Mouse (Mus musculus) brain, embryonic 18.5 days (tissue): Measurements from ENCODE around the gene Coro1c.

ENCODE experiments used
- DNase-seq: peaks from one replicate; pipeline ENCODE4 v3.0.0-alpha.2; 2012; ENCODE audit warnings: low read depth, low spot score

The Coro1c gene

GRCm38 (mm10) chr5:113908592-113909441 is at the start of gene Coro1c:
Coro1c (minus strand) TSS chr5:113908758.
- peak; percentile 89 for DNase-seq

- DNase-seq = no peak
Measured at GRCm38 (mm10) chr5:113956510-113956909, 48.0 kb upstream of the Coro1c start.

DNA sequence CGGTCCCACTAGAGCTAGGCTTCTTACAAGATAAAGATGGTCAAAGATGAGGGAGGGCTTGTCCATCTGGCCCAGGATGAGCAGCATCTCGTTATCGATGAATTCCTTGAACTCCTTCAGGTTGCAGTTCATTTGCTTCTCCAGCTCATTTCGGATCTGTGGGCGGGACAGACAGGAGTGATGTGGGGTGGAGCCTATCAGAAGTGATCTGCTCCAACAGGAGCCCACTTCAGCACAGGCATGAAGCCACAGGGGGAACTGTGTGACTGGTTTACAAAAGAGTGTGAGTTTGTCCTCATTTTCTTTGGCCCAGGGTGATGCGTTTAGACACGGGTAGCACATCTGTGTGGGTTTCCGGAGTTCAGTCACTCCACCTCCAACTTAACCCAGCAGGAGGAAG is 47.1 kb upstream of the Coro1c start:
- DNase-seq = no peak

GRCm38 (mm10) chr5:113955281-113955680 is 46.7 kb upstream of the Coro1c start:
- no peak for DNase-seq

DNA sequence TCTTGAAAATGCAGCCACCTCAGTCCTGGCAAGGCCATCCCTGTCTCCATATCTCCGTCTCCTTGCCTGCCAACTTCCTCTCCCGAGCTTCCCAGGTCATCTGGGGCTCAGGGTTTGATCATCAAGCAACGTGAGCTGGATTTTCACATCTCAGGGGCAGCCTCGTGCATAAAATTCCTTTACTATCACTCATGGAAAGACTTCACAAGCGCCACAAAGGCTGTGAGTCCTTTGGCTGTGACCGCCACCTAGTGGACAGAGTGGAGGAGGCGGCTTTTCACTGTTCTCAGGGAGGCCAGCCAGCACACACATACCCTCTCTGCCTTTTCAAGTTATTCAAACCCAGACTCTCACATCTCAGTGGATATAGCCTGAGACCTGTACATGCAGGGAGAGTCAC is 45.9 kb upstream of the Coro1c start:
- peak; percentile 60 for DNase-seq

DNA sequence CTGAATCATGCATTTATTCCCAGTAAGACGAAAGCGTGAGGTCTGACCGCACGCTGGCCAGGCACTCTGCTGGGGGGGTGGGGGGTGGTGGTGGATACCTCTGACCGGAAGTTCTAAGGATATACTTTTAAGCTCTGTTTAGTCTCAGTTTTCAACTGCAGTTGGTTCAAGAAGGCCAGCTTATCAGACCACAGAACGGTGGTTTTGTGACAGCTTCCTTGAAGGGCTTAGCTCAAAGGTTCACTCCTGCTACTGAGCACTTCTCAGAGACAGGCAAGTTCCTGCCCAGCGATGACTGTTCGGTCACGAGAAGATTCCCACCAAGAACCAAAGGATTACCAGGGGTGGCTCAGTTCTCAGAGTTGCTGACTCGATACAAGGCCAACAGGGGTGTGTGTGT is 44.0 kb upstream of the Coro1c start:
- no peak for DNase-seq

GRCm38 (mm10) chr5:113951693-113952071 is 43.1 kb upstream of the Coro1c start:
- no peak for DNase-seq

DNA sequence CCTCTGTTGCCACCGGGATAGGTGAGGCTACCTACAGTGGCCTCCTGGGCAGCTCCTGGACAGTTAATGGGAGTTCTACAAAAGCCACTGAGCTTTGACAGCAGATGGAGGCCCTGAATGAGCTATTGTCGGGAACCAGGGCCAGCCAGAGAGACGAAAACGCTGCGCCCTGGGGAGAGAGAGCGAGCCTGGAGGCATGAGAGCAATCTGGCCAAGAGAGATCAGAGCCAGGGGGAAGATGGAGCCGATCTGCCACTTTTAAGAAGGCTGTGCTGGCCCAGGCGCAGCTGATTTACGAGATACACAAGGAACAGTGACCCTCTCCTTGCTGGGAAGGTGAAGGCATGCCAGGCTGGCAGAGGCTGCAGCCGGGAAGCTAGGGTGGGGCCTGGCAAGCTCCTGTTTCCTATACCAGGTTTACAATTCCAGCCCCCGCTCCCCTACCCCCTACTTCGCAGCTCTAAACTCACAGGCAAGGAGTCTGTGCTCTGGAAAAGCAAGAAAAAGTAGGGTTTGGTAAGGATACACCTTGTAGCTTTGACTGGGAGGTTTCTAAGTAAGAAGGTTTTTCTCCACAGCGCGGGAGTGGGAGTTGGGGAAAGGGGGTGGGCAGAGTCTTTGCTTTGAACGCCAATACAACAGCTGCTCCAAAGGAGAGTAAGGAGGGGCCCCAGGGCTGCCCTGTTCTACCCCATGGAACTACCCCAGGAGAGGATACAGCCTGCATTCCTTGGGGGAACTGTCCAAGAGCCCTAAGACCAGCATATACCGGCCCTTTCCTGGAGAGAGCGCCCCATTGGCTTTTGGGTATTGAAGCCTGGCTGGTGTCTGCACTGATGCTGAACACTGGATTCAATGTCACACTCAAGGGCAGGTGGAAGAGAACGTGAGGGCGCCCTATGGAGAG is 42.5 kb upstream of the Coro1c start:
- no peak for DNase-seq

DNA sequence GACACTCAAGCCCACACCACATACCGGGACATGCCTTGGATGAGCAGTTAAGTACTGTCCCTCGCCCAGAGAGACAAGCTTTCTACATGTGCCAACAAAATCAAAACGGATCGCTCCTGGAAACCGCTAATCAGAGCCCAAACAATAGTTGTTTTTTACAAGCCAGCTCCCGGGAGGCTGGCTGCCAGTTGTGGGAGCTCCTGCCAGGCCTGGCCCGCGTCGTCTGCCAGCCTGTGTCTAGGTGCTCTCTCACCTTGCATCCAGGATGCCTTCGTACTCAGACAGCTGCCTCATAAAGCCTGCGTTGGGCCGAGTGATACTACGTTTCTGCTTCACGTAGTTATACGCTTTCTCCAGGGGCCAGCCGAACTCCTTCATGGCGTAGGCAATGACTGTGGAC is 41.6 kb upstream of the Coro1c start:
- DNase-seq = no peak

DNA sequence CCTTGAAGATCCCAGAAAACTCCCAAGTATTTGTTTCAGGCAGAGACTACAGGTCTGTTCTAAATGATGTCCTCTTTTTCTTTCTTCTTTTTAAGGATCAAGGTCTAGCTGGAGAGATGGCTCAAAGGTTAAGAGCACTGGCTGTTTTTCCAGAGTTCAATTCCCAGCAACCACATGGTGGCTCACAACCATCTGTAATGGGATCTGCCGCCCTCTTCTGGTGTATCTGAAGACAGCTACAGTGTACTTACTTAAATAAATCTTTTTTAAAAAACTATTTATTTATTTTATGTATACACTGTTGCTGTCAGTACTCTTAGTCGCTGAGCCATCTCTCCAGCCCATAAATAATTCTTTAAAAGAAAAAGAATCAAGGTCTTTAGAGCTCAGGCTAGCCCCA is 38.7 kb upstream of the Coro1c start:
- DNase-seq = no peak

- no peak for DNase-seq
Measured at GRCm38 (mm10) chr5:113945126-113945525, 36.6 kb upstream of the Coro1c start.

GRCm38 (mm10) chr5:113943328-113943727 is 34.8 kb upstream of the Coro1c start:
- no peak for DNase-seq

DNA sequence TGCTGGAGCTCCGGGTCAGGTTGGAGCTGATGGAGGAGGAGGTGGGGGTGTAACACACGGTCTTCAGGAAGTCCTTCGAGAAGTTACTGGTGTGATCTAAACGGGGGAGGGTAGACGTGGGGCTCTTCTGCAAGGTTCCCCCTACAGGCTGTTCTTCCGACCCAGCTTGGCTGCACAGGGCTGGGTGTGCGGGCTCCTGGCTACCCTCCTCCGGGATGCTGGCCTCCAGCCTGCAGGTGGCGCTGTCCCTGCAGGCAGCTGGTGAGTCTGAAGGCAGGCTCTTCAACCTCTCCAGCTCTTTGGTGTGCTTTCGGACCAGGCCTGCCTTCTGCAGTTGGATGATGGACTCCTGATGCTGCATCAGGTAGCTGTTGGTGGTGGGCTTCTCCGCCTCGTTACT is 34.0 kb upstream of the Coro1c start:
- no peak for DNase-seq

DNA sequence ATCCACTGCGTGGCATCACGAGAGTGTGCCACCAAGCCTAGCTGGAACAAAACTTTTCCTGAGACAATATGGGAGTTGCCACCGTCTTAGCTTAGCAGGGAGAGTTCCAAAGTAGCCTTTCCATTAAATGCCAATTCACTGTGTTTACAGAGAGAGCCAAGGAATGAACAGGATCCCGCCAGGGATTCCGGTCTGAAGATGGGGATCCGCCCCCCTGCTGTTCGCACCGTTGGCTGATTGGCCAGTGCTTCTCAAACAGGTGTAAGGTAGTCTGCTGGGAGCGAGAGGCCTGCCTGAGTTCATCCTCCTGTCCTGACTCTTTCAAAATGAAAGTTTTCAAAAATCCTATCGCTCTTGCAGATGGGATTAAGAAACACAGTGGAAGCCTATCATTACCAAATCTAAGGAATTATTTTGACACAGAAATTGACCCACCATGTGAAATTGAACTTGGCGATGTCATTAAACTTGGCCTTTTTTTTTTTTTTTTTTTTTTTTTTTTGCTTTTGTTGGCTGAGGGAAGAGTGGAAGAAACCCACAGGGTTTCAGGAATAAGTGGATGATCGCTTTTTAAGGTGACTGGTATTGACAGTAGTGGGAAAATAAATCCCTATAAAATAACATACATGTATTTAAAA is 30.8 kb upstream of the Coro1c start:
- DNase-seq = no peak

DNA sequence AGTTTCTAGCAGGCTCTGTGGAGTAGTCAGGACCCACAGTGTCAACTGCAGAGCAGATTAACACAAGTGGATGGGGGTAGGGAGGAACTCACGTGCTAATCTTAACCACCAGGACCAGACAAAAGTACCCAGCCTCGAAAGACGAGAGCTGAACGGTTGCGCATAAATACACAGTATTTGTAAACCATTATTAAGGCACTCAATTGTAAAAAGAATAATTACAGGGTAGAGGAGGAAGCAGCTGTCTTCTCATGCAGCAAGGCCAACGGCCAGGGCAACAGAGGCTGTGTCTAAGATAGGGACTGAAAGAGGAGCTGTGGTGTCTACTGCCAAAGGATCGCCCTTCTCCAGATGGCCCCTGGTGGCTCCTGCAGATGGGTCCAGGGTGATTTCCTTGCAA is 29.1 kb upstream of the Coro1c start:
- DNase-seq = no peak

- no peak for DNase-seq
Measured at GRCm38 (mm10) chr5:113933889-113934288, 25.3 kb upstream of the Coro1c start.

GRCm38 (mm10) chr5:113933480-113933879 is 24.9 kb upstream of the Coro1c start:
- no peak for DNase-seq

GRCm38 (mm10) chr5:113932310-113932709 is 23.8 kb upstream of the Coro1c start:
- no peak for DNase-seq

DNA sequence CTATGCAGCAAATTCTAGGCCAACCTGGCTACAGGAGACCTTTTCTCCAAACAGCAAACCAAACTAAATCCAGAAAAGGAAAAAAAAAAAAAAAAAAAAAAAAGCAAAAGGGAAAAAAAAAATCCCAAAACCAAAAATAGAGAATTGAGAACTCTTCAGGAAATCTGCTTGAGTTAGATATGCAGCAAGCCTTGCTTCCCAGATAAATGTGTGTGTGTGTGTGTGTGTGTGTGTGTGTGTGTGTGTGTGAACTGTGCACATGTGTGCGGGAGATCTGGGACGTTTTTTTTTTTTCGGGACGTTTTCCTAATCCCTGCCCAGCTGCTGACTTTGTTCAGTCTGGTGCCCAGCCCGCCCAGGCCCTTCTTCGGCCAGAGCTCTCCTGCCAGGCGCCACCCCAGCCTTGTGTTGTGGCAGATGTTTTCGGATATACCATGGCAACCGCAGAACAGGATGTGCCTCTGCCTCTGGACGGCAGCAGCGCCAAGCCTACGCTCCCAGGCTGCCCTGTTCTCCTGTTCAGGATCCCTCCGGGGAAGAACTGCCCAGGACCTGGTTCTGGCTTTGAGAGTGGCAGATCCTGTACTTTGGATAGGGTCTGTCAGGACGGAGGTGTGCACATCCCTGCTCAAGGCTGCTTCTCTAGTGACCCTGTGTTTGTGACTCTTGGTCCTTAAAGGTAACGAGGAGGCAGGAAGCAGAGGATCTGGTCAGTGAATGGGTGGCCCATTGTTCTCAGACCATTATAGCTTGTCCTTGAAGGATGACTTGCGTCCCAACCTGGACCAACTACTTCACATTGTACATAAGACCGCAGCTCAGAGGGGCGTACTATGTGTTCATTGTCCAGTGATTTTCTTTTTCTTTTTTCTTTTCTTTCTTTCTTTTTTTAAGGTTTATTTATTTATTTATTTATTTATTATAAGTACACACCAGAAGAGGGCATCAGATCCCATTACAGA is 22.4 kb upstream of the Coro1c start:
- no peak for DNase-seq

GRCm38 (mm10) chr5:113929950-113930647 is 21.5 kb upstream of the Coro1c start:
- DNase-seq = no peak
